Mouse (Mus musculus) heart, adult 18-20 months (tissue): ENCODE results near the gene Spindoc. TPM values are rescaled to one million over a fixed set of nuclear protein-coding genes. Genes with fewer than 3 reads are reported as not detected.

Experiments used
- DNase-seq, 2 experiments: peaks; one replicate each; pipeline ENCODE4 v3.0.0; 2021 to 2022; ENCODE audit warnings: mixed read lengths in 1 of 2
- microRNA-seq, 2 experiments: library from miRNA; unstranded; fragments of <30 nt; microRNA quantifications; one replicate each; pipeline ENCODE4 v1.2.0; 2022
- total RNA-seq, 2 experiments: library from RNA; stranded (reverse); gene quantifications; 2 replicates each; pipeline ENCODE4 v1.2.3; 2021

The Spindoc gene
- total RNA-seq, 2 experiments from 2014 or later: 12.9 to 14.9 TPM

- no peak for DNase-seq
These were observed 44.9 kb downstream of the Spindoc start for GRCm38 (mm10) chr19:7337781-7338342.

DNA sequence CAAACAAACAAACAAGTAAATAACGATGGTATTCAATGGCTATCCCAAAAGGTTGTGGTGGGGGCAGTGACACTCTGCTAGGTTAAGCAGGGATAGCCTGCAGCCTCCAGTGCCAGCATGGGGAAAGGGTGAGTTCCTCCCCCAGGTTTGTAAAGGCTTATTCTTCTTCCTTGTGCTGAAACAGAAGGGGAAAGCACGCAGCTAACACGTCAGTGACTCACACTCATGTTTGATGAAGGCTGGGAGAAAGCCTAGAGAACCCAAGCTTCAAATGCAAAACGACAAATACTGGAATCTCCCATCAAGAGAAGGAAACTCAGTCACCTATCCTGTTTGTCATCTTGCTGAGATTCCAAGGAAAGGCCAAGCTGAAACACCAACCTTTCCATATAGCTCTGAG is 47.1 kb downstream of the Spindoc start:
- no peak for DNase-seq

DNA sequence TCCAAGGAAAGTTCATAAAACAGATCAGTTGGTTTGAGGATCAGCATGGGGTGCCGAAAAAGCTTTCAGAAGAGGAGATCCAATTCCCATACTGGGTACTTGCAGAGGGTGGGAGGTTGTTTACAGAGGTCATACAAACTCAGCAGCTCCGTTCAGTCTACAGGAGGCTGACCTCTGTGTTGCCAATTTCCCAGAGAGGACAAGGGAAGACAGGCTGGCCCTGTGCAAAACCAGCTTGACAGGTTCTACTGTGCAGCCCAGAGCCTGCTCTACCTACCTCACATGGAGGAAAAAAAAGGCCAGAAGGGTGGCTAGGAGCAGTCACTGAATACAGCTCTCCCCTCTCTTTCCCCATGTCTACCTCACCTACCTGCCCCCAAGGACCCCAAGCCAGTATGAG is 48.7 kb downstream of the Spindoc start:
- DNase-seq: no peak

DNA sequence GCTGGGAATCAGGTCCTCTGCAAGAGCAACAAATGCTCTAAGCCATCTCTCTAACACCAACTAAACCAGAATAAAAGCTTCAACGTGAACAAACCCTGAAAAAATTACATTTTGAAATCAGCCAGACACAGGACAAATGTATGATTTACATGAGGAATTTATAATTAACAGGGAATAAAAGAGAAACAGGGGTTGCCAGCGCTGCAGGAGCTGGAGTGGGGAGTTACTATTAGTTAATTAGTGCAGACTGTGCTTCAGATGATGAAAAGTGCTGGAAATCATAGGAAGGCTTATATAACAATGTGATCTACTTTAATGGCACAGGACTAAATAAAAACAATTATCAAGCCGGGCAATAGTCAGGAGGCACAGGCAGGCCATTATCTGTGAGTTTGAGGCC is 61.4 kb downstream of the Spindoc start:
- no peak for DNase-seq

GRCm38 (mm10) chr19:7320181-7320580 is 62.6 kb downstream of the Spindoc start:
- DNase-seq: no peak

DNA sequence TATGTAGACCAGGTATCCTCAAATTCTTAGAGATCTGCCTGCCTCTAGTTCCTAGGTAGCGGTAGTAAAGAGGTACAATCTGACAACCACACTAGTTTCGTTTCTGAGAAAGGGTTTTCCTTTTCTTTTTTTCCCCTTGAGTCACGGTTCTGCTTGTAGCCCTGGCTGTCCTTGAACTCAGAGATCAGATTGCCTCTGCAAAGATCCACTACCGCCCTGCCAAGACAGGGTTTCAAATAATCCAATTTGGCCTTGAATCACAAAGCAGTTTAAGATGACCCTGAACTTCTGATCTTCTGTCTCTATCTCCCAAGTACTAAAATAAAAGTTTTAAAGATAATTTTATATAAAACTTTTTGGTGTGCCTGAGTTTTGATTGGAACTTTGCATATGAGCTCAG is 65.1 kb downstream of the Spindoc start:
- DNase-seq: no peak

DNA sequence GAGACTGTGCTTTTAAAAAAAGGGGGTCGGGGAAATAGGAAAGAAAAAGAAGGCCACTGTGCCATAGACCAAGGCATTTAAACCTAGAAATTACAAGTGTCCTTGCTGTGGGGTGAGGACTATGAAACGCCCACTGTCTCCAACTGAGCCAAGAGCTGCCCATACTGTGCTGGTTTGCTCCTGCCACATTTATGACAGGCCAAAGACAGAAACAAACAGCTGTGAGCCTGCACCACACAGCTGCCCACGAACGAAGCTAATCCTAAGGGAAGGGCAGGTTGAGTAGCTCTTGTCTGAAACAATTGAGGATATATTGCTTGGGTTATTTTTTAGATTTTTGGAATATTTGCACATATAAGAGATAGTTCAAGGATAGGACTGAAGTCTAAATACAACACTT is 66.0 kb downstream of the Spindoc start:
- no peak for DNase-seq

GRCm38 (mm10) chr19:7315587-7315984 is 67.2 kb downstream of the Spindoc start:
- DNase-seq: no peak

DNA sequence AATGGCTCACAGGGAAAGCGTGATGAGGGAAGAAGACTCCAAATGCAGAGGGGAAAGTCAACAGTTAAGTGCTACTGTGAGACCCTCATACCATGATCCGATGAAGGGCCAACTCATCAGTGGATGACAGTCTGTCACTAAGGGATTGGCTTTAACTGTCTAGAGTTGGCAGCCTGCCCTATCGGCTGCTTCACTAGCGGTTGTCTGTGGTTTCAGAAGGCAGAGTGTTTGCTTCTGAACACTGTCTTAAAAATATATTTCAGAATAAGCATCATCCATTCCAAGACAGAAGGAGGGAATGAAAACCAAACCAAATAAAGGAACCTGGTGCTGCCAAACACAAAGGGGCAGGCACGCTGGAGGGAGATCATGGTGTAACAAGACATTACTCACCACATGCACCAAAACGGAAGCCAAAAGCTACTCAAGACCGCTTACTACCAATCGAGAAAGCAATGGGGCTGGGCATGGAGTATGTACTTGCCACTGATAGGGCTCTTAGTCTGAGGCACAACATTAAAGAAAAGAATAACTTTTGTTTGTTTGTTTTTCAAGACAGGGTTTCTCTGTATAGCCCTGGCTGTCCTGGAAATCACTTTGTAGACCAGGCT is 67.7 kb downstream of the Spindoc start:
- no peak for DNase-seq

GRCm38 (mm10) chr19:7313660-7314059 is 69.1 kb downstream of the Spindoc start:
- no peak for DNase-seq

DNA sequence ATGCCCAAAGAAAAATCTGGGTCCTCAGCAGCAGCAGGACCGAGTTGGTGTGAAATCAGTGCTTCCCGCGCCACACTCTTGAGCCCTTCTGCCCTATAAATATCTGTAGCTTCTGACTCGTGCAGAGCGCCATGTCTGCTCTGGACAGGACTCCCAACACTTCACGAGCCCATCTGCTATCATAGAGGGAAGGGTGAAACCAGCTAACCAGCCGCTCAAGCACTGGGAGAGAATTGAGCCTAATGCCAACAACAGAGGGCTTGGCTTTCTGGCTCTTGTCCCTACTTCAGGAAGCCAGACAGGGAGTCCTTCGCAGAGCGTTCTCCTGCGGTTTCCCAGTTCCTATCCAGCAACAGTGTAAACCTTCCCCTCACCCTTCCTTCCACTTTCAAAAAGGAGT is 71.5 kb downstream of the Spindoc start:
- peak; percentile 69 to 78 for DNase-seq

DNA sequence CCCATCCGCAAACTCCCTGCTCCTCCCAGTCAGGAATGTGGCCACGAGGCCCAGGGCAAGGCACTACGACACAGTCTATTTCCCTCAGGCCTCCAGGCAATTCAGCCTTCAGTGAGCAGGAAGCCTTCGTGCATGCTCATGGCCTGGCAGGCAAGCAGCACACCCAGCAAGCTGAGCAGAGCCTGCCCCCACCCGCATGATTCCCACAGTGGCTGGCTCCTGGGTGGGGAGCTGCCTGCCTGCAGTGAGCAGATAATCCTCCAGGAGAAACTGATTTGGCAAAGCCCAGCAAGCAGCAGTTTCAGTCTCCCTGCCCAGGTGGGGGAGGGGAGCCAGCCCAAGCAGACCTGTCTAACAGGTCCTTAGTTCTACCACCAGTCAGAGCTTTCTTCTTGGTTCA is 72.1 kb downstream of the Spindoc start:
- peak; percentile 59 for DNase-seq

GRCm38 (mm10) chr19:7309738-7310330 is 73.0 kb downstream of the Spindoc start:
- DNase-seq: no peak

DNA sequence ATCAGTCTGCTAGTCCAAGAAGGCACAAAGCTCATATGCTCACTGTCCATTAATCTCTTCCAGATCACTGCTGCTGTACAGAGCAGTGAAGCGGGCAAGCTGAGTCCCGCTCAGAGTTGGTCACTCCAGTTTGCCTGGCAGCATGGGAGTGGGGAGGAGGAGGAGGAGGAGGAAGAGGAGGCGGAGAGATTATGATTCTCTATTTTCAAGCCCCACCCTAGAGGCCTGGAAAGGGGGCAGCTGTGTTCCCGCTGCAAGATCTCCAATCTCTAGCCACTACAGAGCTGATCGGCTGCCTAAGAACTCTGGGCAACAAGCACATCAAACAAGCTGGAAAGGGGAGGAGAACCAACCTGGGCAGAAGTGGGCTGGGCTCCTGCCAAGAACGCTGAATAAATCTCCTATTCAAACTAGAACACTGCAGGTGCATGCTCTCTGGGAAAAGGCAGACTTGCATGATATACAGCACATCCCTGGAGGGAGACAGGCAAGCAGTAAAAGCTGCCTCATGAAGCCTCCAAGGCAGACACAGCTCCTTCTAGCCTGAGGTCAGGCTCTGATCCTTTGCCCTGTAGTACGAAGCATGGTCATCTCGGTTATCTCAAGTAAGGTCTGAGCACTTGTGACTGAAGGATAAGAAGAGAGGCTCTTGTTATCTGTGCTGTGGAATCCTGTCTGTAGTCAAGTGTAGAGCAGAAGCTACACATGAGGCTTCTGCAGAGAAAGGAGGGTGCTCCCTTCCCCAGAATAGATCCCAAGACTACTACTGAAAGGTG is 74.6 kb downstream of the Spindoc start:
- DNase-seq: no peak

DNA sequence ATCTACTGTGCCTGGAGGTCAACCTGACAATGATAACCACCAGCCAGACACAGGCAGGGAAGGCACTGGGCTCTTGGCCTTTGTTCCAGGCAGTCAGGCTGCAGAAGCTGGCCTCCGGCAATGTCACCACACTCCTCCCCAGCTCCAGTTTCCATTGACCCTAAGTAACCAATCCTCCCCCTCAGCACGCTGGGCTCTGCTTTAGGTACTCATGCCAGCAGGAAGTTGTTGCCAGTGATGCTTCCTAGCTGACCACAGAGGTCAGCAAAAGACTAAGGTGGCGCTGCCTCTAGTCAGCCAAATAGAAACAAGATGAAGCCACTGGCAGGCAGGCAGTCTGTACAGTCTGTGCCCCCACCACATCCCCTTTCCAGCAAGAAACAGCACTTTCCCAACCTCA is 75.8 kb downstream of the Spindoc start:
- DNase-seq: peak; percentile 60 to 76

DNA sequence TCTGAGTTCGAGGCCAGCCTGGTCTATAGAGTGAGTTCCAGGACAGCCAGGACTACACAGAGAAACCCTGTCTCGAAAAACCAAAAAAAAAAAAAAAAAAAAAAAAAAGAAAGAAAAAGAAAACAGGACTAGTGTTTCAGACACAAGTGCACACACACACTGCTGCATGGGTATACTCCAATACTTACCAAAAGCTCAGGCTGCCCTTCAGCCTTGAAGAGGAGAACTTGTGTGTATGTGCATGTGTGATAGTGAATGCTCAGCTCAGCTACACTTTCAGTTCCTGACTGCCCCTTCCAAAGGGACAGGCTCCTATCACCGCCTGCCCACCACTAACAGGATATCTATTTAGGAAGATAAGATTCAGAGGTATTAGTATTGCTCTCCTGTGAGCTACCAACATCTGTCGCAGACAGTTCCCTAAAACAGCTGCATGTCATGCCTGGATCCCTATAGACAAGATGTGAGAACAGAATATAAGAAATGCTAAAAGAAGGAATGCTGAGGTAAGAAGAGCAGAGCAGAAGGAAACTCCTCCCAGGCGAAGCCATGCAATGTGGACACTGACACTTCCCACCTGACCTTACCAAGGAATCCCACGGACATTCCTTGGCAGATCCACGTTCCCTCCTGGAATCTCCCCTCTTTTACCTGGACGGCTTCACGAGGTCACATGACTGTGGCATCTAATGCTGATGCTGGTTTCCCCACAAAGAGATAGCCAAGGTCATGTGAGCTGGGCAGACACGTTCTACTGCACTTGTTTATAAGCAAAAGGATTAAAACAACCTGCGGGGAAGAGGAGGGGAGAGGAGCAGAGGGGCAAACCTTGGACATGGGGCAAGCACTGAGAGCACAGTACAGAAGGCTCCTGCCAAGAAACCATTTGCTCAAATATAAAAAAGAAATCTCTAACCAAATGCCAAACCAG is 77.1 kb downstream of the Spindoc start:
- no peak for DNase-seq

DNA sequence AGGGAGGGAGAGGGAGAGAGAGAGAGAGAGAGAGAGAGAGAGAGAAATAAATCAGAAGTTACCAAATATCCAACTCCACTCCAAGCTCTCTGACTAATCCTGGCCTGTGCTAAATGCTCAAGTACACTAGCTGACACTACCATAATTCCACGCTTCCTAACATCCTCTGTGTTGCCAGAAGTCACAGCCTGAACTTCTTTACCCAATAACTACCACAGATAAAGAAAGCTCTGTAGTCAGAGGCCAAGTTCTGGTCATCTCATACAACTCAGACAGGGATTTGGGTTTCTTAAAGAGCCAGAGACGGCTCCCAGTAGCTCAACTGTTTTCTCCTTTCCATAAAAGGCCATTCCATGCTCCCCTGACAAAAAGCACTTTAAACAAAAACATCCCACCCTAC is 78.0 kb downstream of the Spindoc start:
- peak in 1 of 2 experiments; percentile 64 for DNase-seq

Small RNAs within 50 kb of the gene (microRNA-seq; reads per million reads assigned to microRNA genes)
- 0 to 0.81 reads per million in 2 experiments for gene Mir6991

Other genes with a start within 250 kb of the Spindoc start
- gene Otub1, start 176.7 kb downstream of the Spindoc start, total RNA-seq: 10 to 100 TPM; 73.8 to 78.7 TPM
- gene Cox8a, start 165.4 kb downstream of the Spindoc start, total RNA-seq: 100 to 1,000 TPM; 344 to 429 TPM
- gene Naa40, start 141.8 kb downstream of the Spindoc start, total RNA-seq: 10 to 100 TPM; 14.2 to 14.9 TPM
- 1 to 10 TPM; 4.0 to 6.5 TPM for gene Rcor2, start 115.7 kb downstream of the Spindoc start, total RNA-seq
- 10 to 100 TPM; 43.3 to 49.9 TPM for gene Mark2, start 41.1 kb downstream of the Spindoc start, total RNA-seq
- gene 2700081O15Rik, start 34.6 kb upstream of the Spindoc start, total RNA-seq: 10 to 100 TPM; 11.5 to 11.8 TPM
- gene Rtn3, start 100.3 kb upstream of the Spindoc start, total RNA-seq: 10 to 100 TPM; 70.9 to 79.7 TPM
- 10 to 100 TPM; 12.6 to 17.2 TPM for gene Atl3, start 111.0 kb upstream of the Spindoc start, total RNA-seq
- gene Pla2g16, start 174.5 kb upstream of the Spindoc start, total RNA-seq: 100 to 1,000 TPM; 122 to 149 TPM
- 1 to 10 TPM in 1 of 2 experiments, under 1 TPM in 1; 0.35 to 3.4 TPM for gene Lgals12, start 224.2 kb upstream of the Spindoc start, total RNA-seq
- gene Hrasls5, start 229.5 kb upstream of the Spindoc start, total RNA-seq: not detected